Mouse (Mus musculus): Measurements from ENCODE around the gene Ppip5k2. TPM values are rescaled to one million over a fixed set of nuclear protein-coding genes. Genes with fewer than 3 reads are reported as not detected.
"Not testable (repeated sequence)": the region's sequence is repeated elsewhere in the genome, so short reads cannot be mapped to it uniquely, and the experiment has no call there.

The Ppip5k2 gene
- polyA plus RNA-seq, 1 experiment from 2014 or later, result 7.7 TPM

DNA sequence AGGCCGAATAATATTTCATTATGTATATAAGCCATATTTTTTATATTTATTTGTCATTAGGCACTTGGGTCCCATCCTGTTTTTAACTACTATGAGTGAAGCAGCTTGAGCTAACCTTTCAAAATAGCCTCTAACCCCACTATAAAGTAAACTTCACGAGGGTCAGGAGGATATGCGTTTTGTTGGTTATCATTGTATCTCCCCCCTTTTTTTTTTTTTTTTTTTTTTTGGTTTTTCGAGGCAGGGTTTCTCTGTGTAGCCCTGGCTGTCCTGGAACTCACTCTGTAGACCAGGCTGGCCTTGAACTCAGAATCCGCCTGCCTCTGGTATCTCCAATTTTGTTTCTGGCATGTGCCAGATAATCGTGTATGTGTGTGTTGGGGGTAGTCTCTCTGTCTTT is 3.2 kb upstream of the Ppip5k2 start:
- TF ChIP-seq CTCF (IDR thresholded peaks at IDR 0.05), result no peak
- TF ChIP-seq EP300 (IDR thresholded peaks at IDR 0.05), result no peak
- Histone ChIP-seq H3K27me3 (replicated peaks; ENCODE audit: insufficient read depth, low read length) (no peaks in the 10 kb centered on the region), H3K36me3 (ENCODE audit: insufficient read depth, low read length) (no peaks in the 10 kb centered on the region), H3K9me3 (ENCODE audit: low read length) (no peaks in the 10 kb centered on the region), H3K27ac (ENCODE audit: low read length) (no peak overlapping the region), H3K9ac (replicated peaks; ENCODE audit: low read depth) (no peak overlapping the region), H3K4me1 (ENCODE audit: insufficient read depth, low read depth, low read length) (no peaks in the 10 kb centered on the region), H3K4me3 (ENCODE audit: low read depth, low read length) (no peak overlapping the region), H3K4me2 (replicated peaks; ENCODE audit: low read depth, low read length) (no peak overlapping the region)
- DNase-seq (ENCODE audit: low spot score) (no peak), ATAC-seq (no peak)
- 88% methylated on average over 5 of the region's 6 CpGs for WGBS

- no peaks in the 10 kb centered on the region for H3K9me3 ChIP-seq (ENCODE audit: low read length)
- ATAC-seq, result no peak
- H3K36me3 ChIP-seq (ENCODE audit: insufficient read depth, low read length), result no peaks in the 10 kb centered on the region
- no peak overlapping the region for H3K9ac ChIP-seq (replicated peaks; ENCODE audit: low read depth)
- TF ChIP-seq CTCF (IDR thresholded peaks at IDR 0.05), result no peak
- H3K27ac ChIP-seq (ENCODE audit: low read length), result no peak overlapping the region
- 92% methylated on average over 5 of the region's 5 CpGs for WGBS
- no peaks in the 10 kb centered on the region for H3K4me1 ChIP-seq (ENCODE audit: insufficient read depth, low read depth, low read length)
- no peak overlapping the region for H3K4me2 ChIP-seq (replicated peaks; ENCODE audit: low read depth, low read length)
- no peak overlapping the region for H3K4me3 ChIP-seq (ENCODE audit: low read depth, low read length)
- no peak for DNase-seq (ENCODE audit: low spot score)
- H3K27me3 ChIP-seq (replicated peaks; ENCODE audit: insufficient read depth, low read length), result no peaks in the 10 kb centered on the region
Measured at GRCm38 (mm10) chr1:97771727-97772126, 1.5 kb upstream of the Ppip5k2 start.

DNA sequence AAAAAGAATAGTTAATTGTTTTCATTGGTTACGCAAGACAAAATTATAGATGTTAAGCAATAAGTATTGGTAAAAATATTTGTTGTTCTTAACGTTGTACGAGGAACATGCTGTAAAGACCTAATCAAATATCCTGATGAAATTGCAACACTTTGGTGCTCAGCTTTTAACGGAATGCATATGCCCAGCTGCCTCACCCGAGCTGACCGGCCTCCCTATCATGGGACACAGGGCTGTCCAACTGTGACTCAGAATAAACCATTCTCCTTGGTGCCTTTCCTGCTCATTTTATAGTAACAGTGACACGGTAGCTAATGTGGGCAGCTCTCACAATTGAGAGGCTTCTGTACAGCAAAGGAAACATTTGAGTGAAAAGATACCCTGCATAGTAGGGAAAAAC is 907 bp upstream of the Ppip5k2 start:
- TF ChIP-seq CTCF (IDR thresholded peaks at IDR 0.05), result no peak
- TF ChIP-seq EP300 (IDR thresholded peaks at IDR 0.05), result no peak
- H3K4me3 ChIP-seq (ENCODE audit: low read depth, low read length), result 0 out of 2 replicates have a peak overlapping the region, but pooled peaks have one; percentile 94
- 37% methylated on average over 7 of the region's 7 CpGs for WGBS
- H3K4me1 ChIP-seq (ENCODE audit: insufficient read depth, low read depth, low read length), result no peaks in the 10 kb centered on the region
- ATAC-seq, result peak; percentile 13; the same call in 1 of the 2 replicates
- H3K27me3 ChIP-seq (replicated peaks; ENCODE audit: insufficient read depth, low read length), result no peaks in the 10 kb centered on the region
- peak; percentile 74 for DNase-seq (ENCODE audit: low spot score)
- 0 out of 2 replicates have a peak overlapping the region, but pooled peaks have one; percentile 19 for H3K9ac ChIP-seq (replicated peaks; ENCODE audit: low read depth)
- no peak overlapping the region; the same call in 1 of the 2 replicates for H3K27ac ChIP-seq (ENCODE audit: low read length)
- H3K4me2 ChIP-seq (replicated peaks; ENCODE audit: low read depth, low read length), result peak overlapping the region; percentile 91
- H3K9me3 ChIP-seq (ENCODE audit: low read length), result no peaks in the 10 kb centered on the region
- H3K36me3 ChIP-seq (ENCODE audit: insufficient read depth, low read length), result no peaks in the 10 kb centered on the region

DNA sequence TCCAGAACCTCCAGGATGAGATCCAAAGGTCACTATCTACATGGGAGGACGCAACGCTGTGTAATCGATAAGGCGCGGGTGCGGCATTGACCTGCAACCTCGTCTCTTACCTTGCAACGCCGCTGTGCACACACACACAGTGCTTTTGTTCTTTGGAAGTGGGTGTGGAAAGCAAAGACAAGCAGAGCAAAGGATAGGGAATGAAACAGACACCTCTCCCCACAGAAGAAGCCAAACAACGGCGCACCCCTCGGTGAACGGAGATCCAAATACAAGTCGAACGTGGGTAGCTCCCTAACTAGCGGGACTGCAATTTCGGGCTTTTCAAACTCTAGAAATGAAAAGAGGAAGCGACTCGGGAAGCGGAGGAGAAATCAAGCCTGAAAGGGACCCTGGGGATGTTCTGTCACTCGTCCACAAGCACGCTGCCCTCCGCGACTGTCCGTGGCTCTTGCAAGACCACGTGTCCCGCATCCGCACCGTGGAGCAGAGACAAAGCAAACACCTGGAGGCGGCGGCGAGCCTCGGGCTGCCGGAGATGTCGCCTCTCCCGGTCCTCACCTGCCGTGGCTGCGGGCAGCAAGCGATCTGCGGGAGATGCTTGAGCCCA is 812 bp downstream of the Ppip5k2 start:
- DNase-seq (ENCODE audit: low spot score), result no peak
- 1% methylated on average over 40 of the region's 40 CpGs for WGBS
- Histone ChIP-seq H3K4me2 (replicated peaks; ENCODE audit: low read depth, low read length) (peak overlapping the region; percentile 91), H3K36me3 (ENCODE audit: insufficient read depth, low read length) (no peaks in the 10 kb centered on the region), H3K27me3 (replicated peaks; ENCODE audit: insufficient read depth, low read length) (no peaks in the 10 kb centered on the region), H3K4me1 (ENCODE audit: insufficient read depth, low read depth, low read length) (no peaks in the 10 kb centered on the region), H3K27ac (ENCODE audit: low read length) (peak overlapping the region; percentile 62), H3K9ac (replicated peaks; ENCODE audit: low read depth) (peak overlapping the region; percentile 72), H3K9me3 (ENCODE audit: low read length) (no peaks in the 10 kb centered on the region), H3K4me3 (ENCODE audit: low read depth, low read length) (peak overlapping the region; percentile 94)
- TF ChIP-seq EP300 (IDR thresholded peaks at IDR 0.05) (no peak), CTCF (IDR thresholded peaks at IDR 0.05) (no peak)
- ATAC-seq, result peak; percentile 46

DNA sequence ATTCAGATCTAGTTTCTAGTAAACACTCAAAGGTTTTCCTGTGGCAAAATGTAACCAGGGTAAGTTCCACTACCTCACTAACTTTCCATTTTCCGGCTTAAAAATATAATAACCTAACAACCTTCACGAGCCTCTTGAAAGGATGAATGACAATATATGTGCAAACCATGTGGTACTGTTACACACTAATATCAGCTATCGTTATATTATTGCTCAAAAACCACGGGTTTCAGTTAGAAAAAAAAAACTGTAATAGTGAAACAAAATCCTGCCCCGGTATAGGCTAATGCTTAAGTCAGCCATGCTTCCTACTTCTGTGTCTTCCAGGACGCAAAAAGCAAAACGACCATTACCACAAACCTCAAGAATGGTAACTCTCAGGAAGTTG is 1.3 kb downstream of the Ppip5k2 start:
- H3K36me3 ChIP-seq (ENCODE audit: insufficient read depth, low read length), result no peaks in the 10 kb centered on the region
- ATAC-seq (no peak), DNase-seq (ENCODE audit: low spot score) (peak; percentile 14)
- H3K4me2 ChIP-seq (replicated peaks; ENCODE audit: low read depth, low read length), result peak overlapping the region; percentile 91
- no peaks in the 10 kb centered on the region for H3K27me3 ChIP-seq (replicated peaks; ENCODE audit: insufficient read depth, low read length)
- H3K4me3 ChIP-seq (ENCODE audit: low read depth, low read length), result peak overlapping the region; percentile 94
- WGBS, result 8% methylated on average over 7 of the region's 7 CpGs
- peak overlapping the region; percentile 72 for H3K9ac ChIP-seq (replicated peaks; ENCODE audit: low read depth)
- H3K27ac ChIP-seq (ENCODE audit: low read length), result peak overlapping the region; percentile 62; the same call in 1 of the 2 replicates
- no peaks in the 10 kb centered on the region for H3K4me1 ChIP-seq (ENCODE audit: insufficient read depth, low read depth, low read length)
- H3K9me3 ChIP-seq (ENCODE audit: low read length), result no peaks in the 10 kb centered on the region
- TF ChIP-seq EP300 (IDR thresholded peaks at IDR 0.05), result no peak
- no peak for TF ChIP-seq CTCF (IDR thresholded peaks at IDR 0.05)

DNA sequence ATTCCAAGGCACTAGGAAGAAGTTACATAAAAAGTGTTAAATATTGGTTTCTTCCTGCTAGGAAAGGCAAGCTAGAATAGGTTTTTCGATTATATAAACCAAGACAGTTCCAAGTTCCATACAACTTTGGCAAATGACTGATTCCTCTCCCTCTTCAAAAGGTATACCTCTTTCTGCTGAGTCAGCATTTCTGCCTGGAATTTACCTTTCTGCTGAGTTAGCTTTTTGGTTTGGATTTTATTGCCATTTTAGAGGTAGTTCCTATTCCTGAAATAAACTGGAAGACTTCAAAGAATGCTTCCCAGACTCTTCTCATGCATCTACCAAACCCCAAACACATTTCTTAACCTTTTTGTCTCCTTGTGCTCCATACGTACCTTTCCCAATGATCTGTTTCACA is 2.1 kb downstream of the Ppip5k2 start:
- Histone ChIP-seq H3K9ac (replicated peaks; ENCODE audit: low read depth) (no peak overlapping the region), H3K4me1 (ENCODE audit: insufficient read depth, low read depth, low read length) (no peaks in the 10 kb centered on the region), H3K9me3 (ENCODE audit: low read length) (no peaks in the 10 kb centered on the region), H3K4me3 (ENCODE audit: low read depth, low read length) (no peak overlapping the region), H3K36me3 (ENCODE audit: insufficient read depth, low read length) (no peaks in the 10 kb centered on the region), H3K27ac (ENCODE audit: low read length) (no peak overlapping the region), H3K27me3 (replicated peaks; ENCODE audit: insufficient read depth, low read length) (no peaks in the 10 kb centered on the region), H3K4me2 (replicated peaks; ENCODE audit: low read depth, low read length) (no peak overlapping the region)
- DNase-seq (ENCODE audit: low spot score) (no peak), ATAC-seq (no peak)
- 74% methylated on average over 2 of the region's 2 CpGs for WGBS
- TF ChIP-seq EP300 (IDR thresholded peaks at IDR 0.05), result no peak
- no peak for TF ChIP-seq CTCF (IDR thresholded peaks at IDR 0.05)

DNA sequence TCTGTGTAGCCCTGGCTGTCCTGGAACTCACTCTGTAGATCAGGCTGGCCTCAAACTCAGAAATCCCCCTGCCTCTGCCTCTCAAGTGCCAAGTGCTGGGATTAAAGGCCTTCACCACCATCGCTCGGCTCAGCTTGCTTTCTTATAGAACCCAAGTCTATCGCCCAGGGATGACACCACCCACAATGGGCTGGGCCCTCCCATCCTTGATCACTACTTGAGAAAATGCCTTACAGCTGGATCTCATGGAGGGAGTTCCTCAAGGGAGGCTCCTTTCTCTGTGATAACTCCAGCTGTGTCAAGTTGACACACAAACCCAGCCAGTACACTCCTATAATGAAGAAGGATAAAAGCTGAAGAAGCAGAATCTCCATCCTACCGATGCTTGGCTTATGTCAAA is 4.5 kb downstream of the Ppip5k2 start:
- H3K9me3 ChIP-seq (ENCODE audit: low read length); H3K27me3 ChIP-seq (replicated peaks; ENCODE audit: insufficient read depth, low read length); DNase-seq (ENCODE audit: low spot score); H3K4me2 ChIP-seq (replicated peaks; ENCODE audit: low read depth, low read length); H3K4me3 ChIP-seq (ENCODE audit: low read depth, low read length); H3K9ac ChIP-seq (replicated peaks; ENCODE audit: low read depth); H3K27ac ChIP-seq (ENCODE audit: low read length); H3K36me3 ChIP-seq (ENCODE audit: insufficient read depth, low read length); ATAC-seq; H3K4me1 ChIP-seq (ENCODE audit: insufficient read depth, low read depth, low read length): not testable (repeated sequence)
- WGBS, result 84% methylated on average over 4 of the region's 4 CpGs

Measured in lung, postnatal 0 days (tissue).